8 mouse cellular contexts compared by ENCODE assay signal in the genomic region with DNA sequence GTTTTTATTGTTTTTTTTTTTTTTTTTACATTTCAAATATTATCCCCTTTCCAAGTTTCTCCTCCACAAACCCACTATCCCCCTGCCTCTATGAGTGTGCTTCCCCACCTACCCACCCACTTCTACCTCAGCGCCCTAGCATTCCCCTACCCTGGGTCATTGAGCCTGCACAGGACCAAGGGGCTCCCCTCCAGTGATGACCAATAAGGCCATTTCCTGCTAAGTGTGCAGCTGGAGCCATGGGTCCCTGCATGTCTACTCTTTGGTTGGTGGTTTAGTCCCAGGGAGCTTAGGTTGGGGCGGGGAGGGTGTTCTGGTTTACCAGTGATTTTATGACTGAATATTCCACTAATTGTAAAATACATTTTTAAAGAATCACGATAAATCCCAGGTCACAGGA. TPM values are rescaled to one million over a fixed set of nuclear protein-coding genes. Genes with fewer than 3 reads are reported as not detected.
DNase-seq lines count a peak whose midpoint lies in the region; ATAC-seq and TF ChIP-seq lines count a peak whose summit lies in the region.
"Not testable (repeated sequence)": the region's sequence is repeated elsewhere in the genome, so short reads cannot be mapped to it uniquely, and the experiment has no call there.

No protein-coding gene starts in this region.

- not testable (repeated sequence) for DNase-seq in embryonic facial prominence, embryonic 14.5 days (ENCODE audit: low spot score); hindbrain, postnatal 0 days (ENCODE audit: low spot score); limb, embryonic 10.5 days (ENCODE audit: low spot score); lung, postnatal 0 days (ENCODE audit: low spot score)
- DNase-seq in heart, adult 11 months, result peak; percentile 89
- DNase-seq in thymus, postnatal 14 days, result peak; percentile 15

- peak overlapping the region; percentile 55 for H3K4me3 ChIP-seq in bone marrow, adult 2 months (replicated peaks; ENCODE audit: control insufficient read depth, low read depth, low read length)
- H3K4me3 ChIP-seq in embryonic facial prominence, embryonic 14.5 days (ENCODE audit: low read depth, low read length), result peak overlapping the region; percentile 55
- peak overlapping the region; percentile 57 for H3K4me3 ChIP-seq in hindbrain, postnatal 0 days (ENCODE audit: low read length)
- peak overlapping the region; percentile 60 for H3K4me3 ChIP-seq in limb, embryonic 10.5 days
- peak overlapping the region; percentile 61 for H3K4me3 ChIP-seq in lung, postnatal 0 days (ENCODE audit: low read depth, low read length)
- H3K4me3 ChIP-seq in neural tube, embryonic 12.5 days, result peak overlapping the region; percentile 58

- 5% methylated on average over 3 of the region's 3 CpGs for WGBS in bone marrow, adult 2 months
- WGBS in embryonic facial prominence, embryonic 14.5 days, result 0% methylated on average over 3 of the region's 3 CpGs
- WGBS in hindbrain, postnatal 0 days, result 2% methylated on average over 3 of the region's 3 CpGs
- WGBS in limb, embryonic 10.5 days, result 2% methylated on average over 3 of the region's 3 CpGs
- WGBS in lung, postnatal 0 days, result 4% methylated on average over 3 of the region's 3 CpGs
- WGBS in neural tube, embryonic 12.5 days, result 3% methylated on average over 3 of the region's 3 CpGs

- H3K27me3 ChIP-seq in embryonic facial prominence, embryonic 14.5 days (replicated peaks; ENCODE audit: control insufficient read depth, insufficient read depth, low read length); hindbrain, postnatal 0 days (ENCODE audit: insufficient read depth, low read length); limb, embryonic 10.5 days (ENCODE audit: low read depth, poor library complexity, severe bottlenecking); lung, postnatal 0 days (replicated peaks; ENCODE audit: insufficient read depth, low read length); neural tube, embryonic 12.5 days (replicated peaks): not testable (repeated sequence)

- not testable (repeated sequence) for H3K36me3 ChIP-seq in embryonic facial prominence, embryonic 14.5 days (ENCODE audit: control insufficient read depth, insufficient read depth, low read length); hindbrain, postnatal 0 days (ENCODE audit: insufficient read depth, low read length); limb, embryonic 10.5 days; lung, postnatal 0 days (ENCODE audit: insufficient read depth, low read length); neural tube, embryonic 12.5 days

- peak overlapping the region; percentile 52 for H3K4me2 ChIP-seq in embryonic facial prominence, embryonic 14.5 days (ENCODE audit: low read depth, low read length)
- H3K4me2 ChIP-seq in hindbrain, postnatal 0 days (ENCODE audit: low read depth, low read length), result peak overlapping the region; percentile 53
- H3K4me2 ChIP-seq in lung, postnatal 0 days (replicated peaks; ENCODE audit: low read depth, low read length), result peak overlapping the region; percentile 42
- H3K4me2 ChIP-seq in neural tube, embryonic 12.5 days (replicated peaks), result peak overlapping the region; percentile 56

- TF ChIP-seq POLR2A in bone marrow, adult 2 months (IDR thresholded peaks at IDR 0.05; ENCODE audit: borderline replicate concordance, control insufficient read depth, low read depth, low read length), result not testable (repeated sequence)

- H3K9me3 ChIP-seq in embryonic facial prominence, embryonic 14.5 days (ENCODE audit: control insufficient read depth, low read length); hindbrain, postnatal 0 days (ENCODE audit: low read length); limb, embryonic 10.5 days (replicated peaks); lung, postnatal 0 days (ENCODE audit: low read length); neural tube, embryonic 12.5 days: not testable (repeated sequence)

- H3K4me1 ChIP-seq in bone marrow, adult 2 months (ENCODE audit: control insufficient read depth, insufficient read depth, low read length); embryonic facial prominence, embryonic 14.5 days (ENCODE audit: control insufficient read depth, insufficient read depth, low read length); hindbrain, postnatal 0 days (ENCODE audit: insufficient read depth, low read length); limb, embryonic 10.5 days; lung, postnatal 0 days (ENCODE audit: insufficient read depth, low read depth, low read length); neural tube, embryonic 12.5 days: not testable (repeated sequence)

- ATAC-seq in embryonic facial prominence, embryonic 14.5 days (ENCODE audit: low read depth), result peak; percentile 49; the same call in 1 of the 2 replicates
- ATAC-seq in hindbrain, postnatal 0 days, result peak; percentile 73
- ATAC-seq in lung, postnatal 0 days, result peak; percentile 69
- peak; percentile 80 for ATAC-seq in neural tube, embryonic 12.5 days (ENCODE audit: low FRiP score, low read depth)

- TF ChIP-seq CTCF in bone marrow, adult 2 months (IDR thresholded peaks at IDR 0.05; ENCODE audit: control insufficient read depth, insufficient read depth, low read length); hindbrain, postnatal 0 days (IDR thresholded peaks at IDR 0.05; ENCODE audit: low read depth); lung, postnatal 0 days (IDR thresholded peaks at IDR 0.05): not testable (repeated sequence)

- H3K27ac ChIP-seq in bone marrow, adult 2 months (ENCODE audit: control insufficient read depth, insufficient read depth, low read depth, low read length, poor library complexity); neural tube, embryonic 12.5 days: not testable (repeated sequence)
- peak overlapping the region; percentile 58; the same call in 1 of the 2 replicates for H3K27ac ChIP-seq in embryonic facial prominence, embryonic 14.5 days (replicated peaks; ENCODE audit: low read depth, low read length)
- peak overlapping the region; percentile 82 for H3K27ac ChIP-seq in hindbrain, postnatal 0 days
- 0 out of 2 replicates have a peak overlapping the region, but pooled peaks have one; percentile 76 for H3K27ac ChIP-seq in limb, embryonic 10.5 days
- H3K27ac ChIP-seq in lung, postnatal 0 days (ENCODE audit: low read length), result peak overlapping the region; percentile 77; the same call in 1 of the 2 replicates

- not testable (repeated sequence) for TF ChIP-seq EP300 in lung, postnatal 0 days (IDR thresholded peaks at IDR 0.05)

- H3K9ac ChIP-seq in embryonic facial prominence, embryonic 14.5 days (ENCODE audit: low read depth, low read length), result peak overlapping the region; percentile 75
- H3K9ac ChIP-seq in hindbrain, postnatal 0 days (replicated peaks; ENCODE audit: low read length), result peak overlapping the region; percentile 58
- H3K9ac ChIP-seq in lung, postnatal 0 days (replicated peaks; ENCODE audit: low read depth), result peak overlapping the region; percentile 82
- H3K9ac ChIP-seq in neural tube, embryonic 12.5 days, result peak overlapping the region; percentile 65

RNA-seq across cellular contexts. Expression of a gene that starts 0.4 kb away (rescaled TPM):
- 3.5 and 9.0 TPM in 2 replicates for polyA plus RNA-seq in bone marrow, adult 2 months (2011; ENCODE audit: insufficient read depth, insufficient read length, low replicate concordance, missing spikeins)
- polyA plus RNA-seq in embryonic facial prominence, embryonic 14.5 days (2014; fragmentation: Nextera tagmentation; extraction: Ambion mirVana), result 13.6 and 13.7 TPM in 2 replicates
- total RNA-seq in hindbrain, postnatal 0 days (2014; rRNA removed), result 2.9 and 4.8 TPM in 2 replicates
- 8.0 and 10.0 TPM in 2 replicates for polyA plus RNA-seq in hindbrain, postnatal 0 days (2015; fragmentation: Nextera tagmentation; extraction: Ambion mirVana)
- 5.6 and 8.1 TPM in 2 replicates for polyA plus RNA-seq in limb, embryonic 10.5 days (2016; fragmentation: Nextera tagmentation; extraction: Ambion mirVana)
- polyA plus RNA-seq in lung, postnatal 0 days (2015; fragmentation: Nextera tagmentation; extraction: Ambion mirVana), result 9.5 and 10.5 TPM in 2 replicates
- polyA plus RNA-seq in neural tube, embryonic 12.5 days (2016; fragmentation: Nextera tagmentation; extraction: Ambion mirVana), result 10.0 and 11.9 TPM in 2 replicates

RNA-seq across cellular contexts. Expression of a gene that starts 47.0 kb away (rescaled TPM):
- polyA plus RNA-seq in bone marrow, adult 2 months (2011; ENCODE audit: insufficient read depth, insufficient read length, low replicate concordance, missing spikeins), result 3.9 and 12.1 TPM in 2 replicates
- 14.1 and 14.9 TPM in 2 replicates for polyA plus RNA-seq in embryonic facial prominence, embryonic 14.5 days (2014; fragmentation: Nextera tagmentation; extraction: Ambion mirVana)
- 4.9 and 7.1 TPM in 2 replicates for total RNA-seq in hindbrain, postnatal 0 days (2014; rRNA removed)
- 8.0 and 8.3 TPM in 2 replicates for polyA plus RNA-seq in hindbrain, postnatal 0 days (2015; fragmentation: Nextera tagmentation; extraction: Ambion mirVana)
- polyA plus RNA-seq in limb, embryonic 10.5 days (2016; fragmentation: Nextera tagmentation; extraction: Ambion mirVana), result 13.0 and 14.2 TPM in 2 replicates
- 8.5 and 9.1 TPM in 2 replicates for polyA plus RNA-seq in lung, postnatal 0 days (2015; fragmentation: Nextera tagmentation; extraction: Ambion mirVana)
- polyA plus RNA-seq in neural tube, embryonic 12.5 days (2016; fragmentation: Nextera tagmentation; extraction: Ambion mirVana), result 11.6 and 14.4 TPM in 2 replicates

RNA-seq across cellular contexts. Expression of a gene that starts 47.0 kb away (rescaled TPM):
- 2.1 and 3.1 TPM in 2 replicates for polyA plus RNA-seq in bone marrow, adult 2 months (2011; ENCODE audit: insufficient read depth, insufficient read length, low replicate concordance, missing spikeins)
- 10.4 and 10.7 TPM in 2 replicates for polyA plus RNA-seq in embryonic facial prominence, embryonic 14.5 days (2014; fragmentation: Nextera tagmentation; extraction: Ambion mirVana)
- total RNA-seq in hindbrain, postnatal 0 days (2014; rRNA removed), result 5.8 and 6.6 TPM in 2 replicates
- polyA plus RNA-seq in hindbrain, postnatal 0 days (2015; fragmentation: Nextera tagmentation; extraction: Ambion mirVana), result 6.9 and 7.8 TPM in 2 replicates
- 5.4 and 6.8 TPM in 2 replicates for polyA plus RNA-seq in limb, embryonic 10.5 days (2016; fragmentation: Nextera tagmentation; extraction: Ambion mirVana)
- polyA plus RNA-seq in lung, postnatal 0 days (2015; fragmentation: Nextera tagmentation; extraction: Ambion mirVana), result 7.4 and 8.5 TPM in 2 replicates
- polyA plus RNA-seq in neural tube, embryonic 12.5 days (2016; fragmentation: Nextera tagmentation; extraction: Ambion mirVana), result 9.3 and 9.8 TPM in 2 replicates
